Mouse (Mus musculus) ovary, adult 18-20 months (tissue): ENCODE data around the gene Cnn1.
"Not testable (repeated sequence)": the region's sequence is repeated elsewhere in the genome, so short reads cannot be mapped to it uniquely, and the experiment has no call there.

Source experiments
- DNase-seq: peaks from one replicate; pipeline ENCODE4 v3.0.0; 2022; ENCODE audit warnings: low spot score, mixed read lengths

The Cnn1 gene

GRCm38 (mm10) chr9:22075778-22076177 is 23.2 kb upstream of the Cnn1 start:
- DNase-seq, result not testable (repeated sequence)

GRCm38 (mm10) chr9:22076223-22076622 is 22.8 kb upstream of the Cnn1 start:
- no peak for DNase-seq

- DNase-seq, result no peak
Observed at GRCm38 (mm10) chr9:22084667-22085021, 14.4 kb upstream of the Cnn1 start.

GRCm38 (mm10) chr9:22085022-22085834 is 13.8 kb upstream of the Cnn1 start, which contains the start of gene Ecsit:
Gene Ecsit, minus strand, starts transcription at chr9:22085438.
- DNase-seq, result peak; percentile 93

GRCm38 (mm10) chr9:22086012-22086411 is 13.0 kb upstream of the Cnn1 start:
- no peak for DNase-seq

GRCm38 (mm10) chr9:22087034-22087618 is 11.9 kb upstream of the Cnn1 start:
- DNase-seq, result no peak

- DNase-seq, result no peak
Observed at GRCm38 (mm10) chr9:22089281-22089680, 9.7 kb upstream of the Cnn1 start.

- no peak for DNase-seq
Observed at GRCm38 (mm10) chr9:22089986-22090385, 9.0 kb upstream of the Cnn1 start.

GRCm38 (mm10) chr9:22092746-22093145 is 6.3 kb upstream of the Cnn1 start:
- DNase-seq, result no peak

GRCm38 (mm10) chr9:22095854-22096307 is 3.1 kb upstream of the Cnn1 start:
- DNase-seq, result peak; percentile 71

GRCm38 (mm10) chr9:22099922-22100321 is 906 bp downstream of the Cnn1 start:
- no peak for DNase-seq

GRCm38 (mm10) chr9:22108194-22108593 is 9.2 kb downstream of the Cnn1 start:
- no peak for DNase-seq

GRCm38 (mm10) chr9:22115635-22116034 is 16.6 kb downstream of the Cnn1 start:
- DNase-seq, result no peak

GRCm38 (mm10) chr9:22116086-22116485 is 17.1 kb downstream of the Cnn1 start:
- no peak for DNase-seq

GRCm38 (mm10) chr9:22116740-22117426 is 17.9 kb downstream of the Cnn1 start, which contains the start of gene Elof1:
Gene Elof1, minus strand, starts transcription at chr9:22117172.
- peak; percentile 91 for DNase-seq

- DNase-seq, result no peak
Observed at GRCm38 (mm10) chr9:22117754-22118456, 18.9 kb downstream of the Cnn1 start.

GRCm38 (mm10) chr9:22119543-22119942 is 20.5 kb downstream of the Cnn1 start:
- DNase-seq, result no peak

- DNase-seq, result no peak
Observed at GRCm38 (mm10) chr9:22121545-22121944, 22.5 kb downstream of the Cnn1 start.

- no peak for DNase-seq
Observed at GRCm38 (mm10) chr9:22122005-22122404, 23.0 kb downstream of the Cnn1 start.

- no peak for DNase-seq
Observed at GRCm38 (mm10) chr9:22123069-22123609, 24.1 kb downstream of the Cnn1 start.

GRCm38 (mm10) chr9:22124169-22124568 is 25.2 kb downstream of the Cnn1 start:
- DNase-seq, result no peak
